Mouse (Mus musculus) CD4-positive, CD25-positive, alpha-beta regulatory T cell, adult 4 months (primary cell): ENCODE results near the gene Ubac2. TPM values are rescaled to one million over a fixed set of nuclear protein-coding genes. Genes with fewer than 3 reads are reported as not detected.

Experiments used
- ATAC-seq: one replicate; pipeline ENCODE4 v1.8.0; 2017
- polyA plus RNA-seq, 2 experiments: library from polyadenylated mRNA; unstranded; fragments of 100-300 nt; shearing (Covaris generic); gene quantifications; one replicate each; pipeline ENCODE4 v1.2.1; 2017

Ubac2 gene
- polyA plus RNA-seq, 2 experiments from 2014 or later: 83.5 to 93.7 TPM

- ATAC-seq: no peak
These were observed 48.5 kb downstream of the Ubac2 start for GRCm38 (mm10) chr14:121926901-121927300.

DNA sequence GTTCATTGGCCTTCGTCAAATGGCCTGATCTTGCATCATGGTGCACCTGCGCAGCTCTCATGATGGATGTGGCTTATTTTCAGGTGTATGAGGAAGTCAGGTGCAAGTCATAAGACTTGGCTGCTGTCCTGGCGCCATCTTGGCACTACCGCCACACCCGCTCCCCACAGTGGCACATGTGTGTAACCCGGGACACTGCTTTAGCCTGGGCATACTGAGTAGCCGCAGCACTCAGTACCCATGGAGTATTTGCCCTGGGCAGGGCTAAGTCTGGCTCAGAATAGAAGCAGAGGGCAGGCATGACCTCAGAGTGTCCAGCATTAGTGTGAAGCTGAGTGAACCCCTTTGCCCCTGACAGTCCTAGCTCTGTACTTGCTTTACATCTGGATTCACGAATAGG lies 49.0 kb downstream of the Ubac2 start:
- ATAC-seq: no peak

- ATAC-seq: peak; percentile 45
These were observed 50.1 kb downstream of the Ubac2 start for GRCm38 (mm10) chr14:121928375-121929137.

DNA sequence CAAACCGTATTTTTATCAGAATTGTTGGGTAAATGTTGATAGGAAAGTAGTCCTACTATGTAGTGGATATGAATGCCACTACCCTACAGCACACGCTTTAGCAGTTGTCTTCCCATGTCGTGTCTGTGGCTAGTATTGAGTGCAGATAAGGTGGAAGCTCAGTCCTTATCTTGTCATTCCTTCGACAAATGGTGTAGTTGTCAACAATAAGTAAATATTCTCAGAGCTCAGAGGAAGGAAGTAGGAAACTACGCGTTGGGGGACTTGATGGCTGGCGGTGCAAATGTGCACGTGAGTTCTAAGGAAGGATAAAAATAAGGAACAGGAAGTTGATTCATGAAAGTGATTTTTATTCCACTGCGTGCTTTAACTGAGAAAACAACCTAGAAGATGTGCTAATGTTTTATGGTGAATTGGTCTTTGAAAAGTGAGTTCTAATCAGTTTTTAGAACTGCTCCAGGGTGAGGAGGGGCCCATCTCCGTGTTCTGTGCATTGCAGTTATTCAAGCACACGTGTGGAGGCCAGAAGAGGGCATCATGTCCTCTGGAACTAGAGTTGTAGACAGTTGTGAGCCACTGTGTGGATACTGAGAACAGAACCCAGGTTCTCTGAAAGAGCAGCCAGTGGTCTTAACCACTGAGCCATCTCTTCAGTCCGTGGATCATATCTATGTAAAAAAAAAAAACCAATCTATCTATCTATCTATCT lies 51.0 kb downstream of the Ubac2 start:
- ATAC-seq: peak; percentile 67

DNA sequence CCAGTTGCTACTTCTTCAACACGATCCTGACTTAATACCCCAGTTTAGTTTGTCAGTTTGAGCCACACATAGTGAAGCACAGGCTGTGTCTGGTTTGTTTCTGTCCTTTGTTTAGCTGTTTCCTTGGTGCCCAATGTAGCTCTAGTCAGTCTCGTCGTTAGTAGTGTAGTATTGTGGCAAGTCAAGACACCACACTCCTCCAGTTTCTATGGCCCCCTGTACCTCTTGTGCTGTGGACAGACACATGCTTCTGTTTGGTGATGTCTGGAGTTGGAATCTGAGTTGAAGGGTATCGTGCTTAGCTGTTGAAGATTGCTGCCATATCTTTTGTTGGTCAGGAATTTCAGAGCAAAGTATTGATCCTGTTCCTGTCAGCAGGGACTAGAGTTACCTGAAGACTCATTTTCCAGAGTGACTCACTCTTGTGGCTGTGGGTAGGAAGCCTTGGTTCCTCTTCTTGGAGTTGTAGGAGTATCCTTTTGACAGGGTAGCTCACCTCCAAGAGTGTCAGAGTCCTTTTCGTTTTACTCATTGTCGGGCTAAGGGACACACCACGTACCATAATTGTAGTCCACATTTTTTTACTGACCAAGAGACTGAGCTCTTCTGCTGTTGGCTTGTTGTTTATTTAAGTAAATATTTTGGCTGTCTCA lies 52.4 kb downstream of the Ubac2 start:
- ATAC-seq: peak; percentile 38

GRCm38 (mm10) chr14:121931594-121931993 lies 53.2 kb downstream of the Ubac2 start:
- ATAC-seq: peak; percentile 27

- ATAC-seq: no peak
These were observed 53.8 kb downstream of the Ubac2 start for GRCm38 (mm10) chr14:121932180-121932579.

- no peak for ATAC-seq
These were observed 55.6 kb downstream of the Ubac2 start for GRCm38 (mm10) chr14:121933906-121934596.

GRCm38 (mm10) chr14:121934597-121934946 lies 56.2 kb downstream of the Ubac2 start:
- ATAC-seq: no peak

DNA sequence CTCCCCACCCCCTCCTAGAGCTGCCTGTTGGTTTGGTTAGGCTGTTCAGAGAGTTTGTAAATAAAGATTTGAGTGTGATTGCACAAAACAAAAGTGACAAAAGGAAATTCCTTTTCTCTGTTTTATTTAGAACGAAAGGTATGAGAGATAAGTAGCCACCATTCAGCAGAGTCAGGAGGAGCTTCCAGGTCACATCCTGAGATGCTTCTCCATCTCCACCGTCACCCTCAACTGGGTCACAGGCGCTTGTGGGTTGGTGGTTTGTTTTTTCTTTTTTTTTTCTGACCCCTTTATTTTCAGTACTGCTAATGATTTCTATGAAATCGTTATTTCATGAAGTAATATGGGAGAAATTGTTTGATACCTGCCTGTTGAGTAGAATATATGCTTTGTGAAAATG lies 57.9 kb downstream of the Ubac2 start:
- ATAC-seq: no peak

- ATAC-seq: no peak
These were observed 58.4 kb downstream of the Ubac2 start for GRCm38 (mm10) chr14:121936856-121937255.

DNA sequence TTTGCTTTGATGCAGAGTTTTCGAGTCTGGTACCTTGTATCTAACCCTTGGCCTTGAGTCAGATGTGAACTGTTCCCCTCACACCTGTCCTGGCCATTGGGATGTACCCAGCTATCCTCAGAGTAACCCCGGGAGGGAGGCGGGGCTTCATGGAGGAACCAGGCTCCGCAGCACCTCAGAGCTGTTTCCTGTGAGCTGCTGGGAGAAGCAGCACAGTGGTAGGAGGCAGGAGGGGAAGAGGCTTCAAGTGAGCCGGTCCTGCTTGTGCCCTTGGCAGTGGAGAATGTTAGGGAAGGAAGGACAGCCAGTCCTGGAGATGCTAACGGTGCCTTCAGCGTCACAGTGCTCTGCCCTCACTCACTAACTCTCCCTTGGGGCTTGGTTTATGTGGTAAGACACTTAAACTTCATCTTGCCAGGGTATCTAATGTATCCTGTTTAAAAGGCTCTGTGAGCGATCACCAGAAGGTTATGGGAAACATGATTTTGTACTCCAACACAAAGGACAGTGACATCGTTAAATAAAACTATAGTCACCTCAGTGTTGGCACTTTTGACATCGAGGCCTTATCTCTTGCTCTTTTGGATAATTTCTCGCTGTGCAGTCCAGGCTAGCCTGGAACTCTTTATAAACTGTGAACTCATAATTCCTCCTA lies 59.3 kb downstream of the Ubac2 start:
- peak; percentile 30 for ATAC-seq

- ATAC-seq: peak; percentile 83
These were observed 60.1 kb downstream of the Ubac2 start for GRCm38 (mm10) chr14:121938256-121939191.

DNA sequence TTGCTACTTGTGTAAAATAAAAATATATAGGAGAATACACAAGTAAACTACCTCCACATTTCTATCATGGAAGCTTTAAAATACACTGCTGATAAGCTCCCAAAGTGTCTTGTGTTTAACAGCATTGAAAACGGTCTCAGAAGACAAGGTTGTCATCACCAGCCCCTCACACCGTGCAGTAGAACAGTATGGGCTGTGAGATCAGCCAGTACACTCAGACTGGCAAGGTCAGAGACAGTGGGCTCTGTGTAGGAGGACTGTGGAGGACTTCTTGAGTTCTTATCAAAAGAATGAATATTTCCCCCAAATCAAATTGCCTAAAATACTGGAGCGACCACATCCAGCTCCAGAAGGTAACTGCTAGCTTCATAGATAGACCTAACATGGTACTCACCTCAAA lies 61.2 kb downstream of the Ubac2 start:
- no peak for ATAC-seq

- peak; percentile 12 for ATAC-seq
These were observed 67.7 kb downstream of the Ubac2 start for GRCm38 (mm10) chr14:121946131-121946530.

GRCm38 (mm10) chr14:121946728-121947127 lies 68.3 kb downstream of the Ubac2 start:
- ATAC-seq: peak; percentile 72

DNA sequence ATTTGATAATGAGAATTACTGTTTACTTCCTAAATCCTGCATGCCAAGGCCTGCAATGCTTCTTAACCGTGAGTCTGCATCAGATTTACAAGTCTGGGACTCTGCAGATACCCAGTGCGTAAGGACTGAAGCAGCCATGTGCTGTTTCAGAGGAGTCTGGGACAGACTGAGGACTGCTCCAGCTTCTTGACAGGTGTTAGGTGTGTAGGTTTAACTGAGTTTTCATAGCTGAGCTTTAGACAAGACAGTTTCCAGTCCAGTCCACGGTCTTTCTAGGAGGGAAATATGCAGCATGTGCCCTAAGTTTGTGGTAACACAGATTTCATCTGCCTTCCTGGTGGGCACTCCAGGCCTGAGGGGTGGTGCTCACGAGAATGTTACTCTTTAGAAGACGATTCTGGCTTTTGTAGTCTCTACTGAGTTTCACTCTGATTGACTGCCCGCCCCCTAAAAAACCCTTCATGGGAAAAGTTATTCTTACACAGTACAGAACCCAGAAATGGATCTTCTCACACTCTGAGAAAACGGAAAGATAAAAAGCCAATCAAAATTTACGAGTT lies 68.9 kb downstream of the Ubac2 start:
- ATAC-seq: peak; percentile 6

GRCm38 (mm10) chr14:121947966-121948365 lies 69.5 kb downstream of the Ubac2 start:
- ATAC-seq: peak; percentile 29

- no peak for ATAC-seq
These were observed 71.0 kb downstream of the Ubac2 start for GRCm38 (mm10) chr14:121949436-121949835.

- no peak for ATAC-seq
These were observed 71.5 kb downstream of the Ubac2 start for GRCm38 (mm10) chr14:121949897-121950296.
